Mouse (Mus musculus): ENCODE measurements around the gene Tedc2. TPM values are rescaled to one million over a fixed set of nuclear protein-coding genes. Genes with fewer than 3 reads are reported as not detected.

The Tedc2 gene
- polyA plus RNA-seq, 1 experiment from 2014 or later, result 5.3 TPM

- peaks cover 8% of the 10 kb centered on the region for H3K4me1 ChIP-seq (ENCODE audit: insufficient read depth, low read depth, low read length)
- TF ChIP-seq EP300 (IDR thresholded peaks at IDR 0.05) (no peak), CTCF (IDR thresholded peaks at IDR 0.05) (no peak)
- no peaks in the 10 kb centered on the region for H3K36me3 ChIP-seq (ENCODE audit: insufficient read depth, low read length)
- DNase-seq (ENCODE audit: low spot score), result no peak
- H3K27ac ChIP-seq (ENCODE audit: low read length), result no peak overlapping the region
- no peaks in the 10 kb centered on the region for H3K27me3 ChIP-seq (replicated peaks; ENCODE audit: insufficient read depth, low read length)
- no peaks in the 10 kb centered on the region for H3K9me3 ChIP-seq (ENCODE audit: low read length)
- H3K4me3 ChIP-seq (ENCODE audit: low read depth, low read length), result no peak overlapping the region
- no peak overlapping the region for H3K9ac ChIP-seq (replicated peaks; ENCODE audit: low read depth)
- no peak overlapping the region for H3K4me2 ChIP-seq (replicated peaks; ENCODE audit: low read depth, low read length)
- 100% methylated on average over 2 of the region's 2 CpGs for WGBS
- ATAC-seq, result no peak
Observed at GRCm38 (mm10) chr17:24252329-24252728, 31.7 kb upstream of the Tedc2 start.

- DNase-seq (ENCODE audit: low spot score) (peak; percentile 100), ATAC-seq (peak; percentile 100)
- no peaks in the 10 kb centered on the region for H3K9me3 ChIP-seq (ENCODE audit: low read length)
- H3K27me3 ChIP-seq (replicated peaks; ENCODE audit: insufficient read depth, low read length), result no peaks in the 10 kb centered on the region
- peak within 1 kb of the TSS; percentile 34; the same call in 1 of the 2 replicates for H3K27ac ChIP-seq (ENCODE audit: low read length)
- 0% methylated on average over 48 of the region's 48 CpGs for WGBS
- peak within 1 kb of the TSS; percentile 51 for H3K9ac ChIP-seq (replicated peaks; ENCODE audit: low read depth)
- H3K4me1 ChIP-seq (ENCODE audit: insufficient read depth, low read depth, low read length), result peaks cover 8% of the 10 kb centered on the region
- H3K36me3 ChIP-seq (ENCODE audit: insufficient read depth, low read length), result no peaks in the 10 kb centered on the region
- TF ChIP-seq CTCF (IDR thresholded peaks at IDR 0.05), result peak; percentile 56
- no peak for TF ChIP-seq EP300 (IDR thresholded peaks at IDR 0.05)
- H3K4me3 ChIP-seq (ENCODE audit: low read depth, low read length), result peak within 1 kb of the TSS; percentile 64
- peak within 1 kb of the TSS; percentile 87 for H3K4me2 ChIP-seq (replicated peaks; ENCODE audit: low read depth, low read length)
Observed at GRCm38 (mm10) chr17:24251320-24252069, 30.8 kb upstream of the Tedc2 start, which contains the start of gene Ccnf. Gene Ccnf (minus strand): TSS chr17:24251484.

GRCm38 (mm10) chr17:24250988-24251319 is 30.3 kb upstream of the Tedc2 start:
- H3K36me3 ChIP-seq (ENCODE audit: insufficient read depth, low read length), result no peaks in the 10 kb centered on the region
- peak overlapping the region; percentile 50 for H3K9ac ChIP-seq (replicated peaks; ENCODE audit: low read depth)
- H3K9me3 ChIP-seq (ENCODE audit: low read length), result no peaks in the 10 kb centered on the region
- ATAC-seq (no peak), DNase-seq (ENCODE audit: low spot score) (no peak)
- H3K4me2 ChIP-seq (replicated peaks; ENCODE audit: low read depth, low read length), result peak overlapping the region; percentile 87
- no peak for TF ChIP-seq CTCF (IDR thresholded peaks at IDR 0.05)
- TF ChIP-seq EP300 (IDR thresholded peaks at IDR 0.05), result no peak
- peaks cover 8% of the 10 kb centered on the region for H3K4me1 ChIP-seq (ENCODE audit: insufficient read depth, low read depth, low read length)
- 0 out of 2 replicates have a peak overlapping the region, but pooled peaks have one; percentile 32 for H3K27ac ChIP-seq (ENCODE audit: low read length)
- H3K4me3 ChIP-seq (ENCODE audit: low read depth, low read length), result peak overlapping the region; percentile 64
- WGBS, result under 1% methylated on average over 31 of the region's 32 CpGs
- no peaks in the 10 kb centered on the region for H3K27me3 ChIP-seq (replicated peaks; ENCODE audit: insufficient read depth, low read length)

- no peak overlapping the region for H3K4me2 ChIP-seq (replicated peaks; ENCODE audit: low read depth, low read length)
- H3K36me3 ChIP-seq (ENCODE audit: insufficient read depth, low read length), result no peaks in the 10 kb centered on the region
- DNase-seq (ENCODE audit: low spot score), result no peak
- H3K9ac ChIP-seq (replicated peaks; ENCODE audit: low read depth), result no peak overlapping the region
- no peak for TF ChIP-seq EP300 (IDR thresholded peaks at IDR 0.05)
- peak; percentile 40 for TF ChIP-seq CTCF (IDR thresholded peaks at IDR 0.05)
- 98% methylated on average over 2 of the region's 2 CpGs for WGBS
- H3K27ac ChIP-seq (ENCODE audit: low read length), result no peak overlapping the region
- no peak overlapping the region for H3K4me3 ChIP-seq (ENCODE audit: low read depth, low read length)
- H3K4me1 ChIP-seq (ENCODE audit: insufficient read depth, low read depth, low read length), result peaks cover 8% of the 10 kb centered on the region
- H3K9me3 ChIP-seq (ENCODE audit: low read length), result no peaks in the 10 kb centered on the region
- no peak for ATAC-seq
- no peaks in the 10 kb centered on the region for H3K27me3 ChIP-seq (replicated peaks; ENCODE audit: insufficient read depth, low read length)
Observed at GRCm38 (mm10) chr17:24248641-24249040, 28.0 kb upstream of the Tedc2 start.

GRCm38 (mm10) chr17:24244061-24244460 is 23.4 kb upstream of the Tedc2 start:
- no peak overlapping the region for H3K4me2 ChIP-seq (replicated peaks; ENCODE audit: low read depth, low read length)
- 96% methylated on average over 8 of the region's 8 CpGs for WGBS
- H3K9me3 ChIP-seq (ENCODE audit: low read length), result no peaks in the 10 kb centered on the region
- TF ChIP-seq EP300 (IDR thresholded peaks at IDR 0.05) (no peak), CTCF (IDR thresholded peaks at IDR 0.05) (no peak)
- H3K9ac ChIP-seq (replicated peaks; ENCODE audit: low read depth), result no peak overlapping the region
- ATAC-seq (no peak), DNase-seq (ENCODE audit: low spot score) (no peak)
- no peaks in the 10 kb centered on the region for H3K4me1 ChIP-seq (ENCODE audit: insufficient read depth, low read depth, low read length)
- no peak overlapping the region for H3K27ac ChIP-seq (ENCODE audit: low read length)
- H3K27me3 ChIP-seq (replicated peaks; ENCODE audit: insufficient read depth, low read length), result no peaks in the 10 kb centered on the region
- no peak overlapping the region for H3K4me3 ChIP-seq (ENCODE audit: low read depth, low read length)
- H3K36me3 ChIP-seq (ENCODE audit: insufficient read depth, low read length), result no peaks in the 10 kb centered on the region

GRCm38 (mm10) chr17:24243311-24243969 is 22.8 kb upstream of the Tedc2 start:
- Histone ChIP-seq H3K4me3 (ENCODE audit: low read depth, low read length) (no peak overlapping the region), H3K9ac (replicated peaks; ENCODE audit: low read depth) (no peak overlapping the region), H3K27ac (ENCODE audit: low read length) (no peak overlapping the region), H3K36me3 (ENCODE audit: insufficient read depth, low read length) (no peaks in the 10 kb centered on the region), H3K4me2 (replicated peaks; ENCODE audit: low read depth, low read length) (no peak overlapping the region), H3K27me3 (replicated peaks; ENCODE audit: insufficient read depth, low read length) (no peaks in the 10 kb centered on the region), H3K4me1 (ENCODE audit: insufficient read depth, low read depth, low read length) (no peaks in the 10 kb centered on the region), H3K9me3 (ENCODE audit: low read length) (no peaks in the 10 kb centered on the region)
- 89% methylated on average over 4 of the region's 4 CpGs for WGBS
- TF ChIP-seq EP300 (IDR thresholded peaks at IDR 0.05) (no peak), CTCF (IDR thresholded peaks at IDR 0.05) (peak; percentile 74)
- DNase-seq (ENCODE audit: low spot score), result peak; percentile 17
- no peak for ATAC-seq

Data from lung, postnatal 0 days (tissue).